Mouse (Mus musculus): Measurements from ENCODE around the gene H2-Eb1.

- no peak for TF ChIP-seq CTCF (IDR thresholded peaks at IDR 0.05; ENCODE audit: low read depth, low read length)
- no peak for TF ChIP-seq POLR2A (IDR thresholded peaks at IDR 0.05; ENCODE audit: extremely low read depth, insufficient read depth, low read length)
Measured at GRCm38 (mm10) chr17:34303789-34304188, 1.9 kb upstream of the H2-Eb1 start.

All from liver, adult 2 months (tissue).